Mouse (Mus musculus): ENCODE measurements around the gene Cpox. TPM values are rescaled to one million over a fixed set of nuclear protein-coding genes. Genes with fewer than 3 reads are reported as not detected.

The Cpox gene
- total and polyA plus RNA-seq, 3 experiments, result 70.3 to 77.2 (median 75.6) TPM

- Histone ChIP-seq H3K36me3 (replicated peaks in 1 of 2; ENCODE audit: control insufficient read depth in 1 of 2, insufficient read depth in 1 of 2, low read length in 1 of 2) (peaks cover 31 to 33% of the 10 kb centered on the region in 2 experiments), H3K4me3 (replicated peaks in 1 of 3; ENCODE audit: low read depth in 2 of 3, low read length in 2 of 3, poor library complexity in 1 of 3) (peak within 1 kb of the TSS; percentile 75 to 79 (median 78)), H3K9me3 (replicated peaks; ENCODE audit: low read length) (no peaks in the 10 kb centered on the region), H3K4me2 (ENCODE audit: insufficient read depth, low read depth, poor library complexity, severe bottlenecking) (peak within 1 kb of the TSS; percentile 100), H3K27ac (ENCODE audit: insufficient read depth, low read depth) (peak within 1 kb of the TSS; percentile 89), H3K79me2 (replicated peaks; ENCODE audit: control insufficient read depth, extremely low read depth, insufficient read depth, poor library complexity, severe bottlenecking) (peaks cover 31% of the 10 kb centered on the region), H3K4me1 (ENCODE audit: control insufficient read depth in 1 of 2, insufficient read depth in 2 of 2) (peaks cover 8 to 30% of the 10 kb centered on the region in 2 experiments), H3K27me3 (replicated peaks) (peaks cover 3% of the 10 kb centered on the region), H3K9ac (ENCODE audit: insufficient read depth, low read depth) (peak within 1 kb of the TSS; percentile 83)
- peak; percentile 99 for DNase-seq (ENCODE audit: extremely low read depth)
- dilution Hi-C loops (cut with MboI; ENCODE audit: extremely low pct_ligation_motif_present, extremely low pct_unique_long_range_greater_than_20kb, low sequenced_read_pairs), result no loop called here
- TF ChIP-seq USF2 (conservative IDR thresholded peaks at IDR 0.05; ENCODE audit: low read depth, low read length) (no peak; the same call in 1 of the 2 replicates), JUND (conservative IDR thresholded peaks at IDR 0.05; ENCODE audit: low read depth, low read length) (0 out of 2 replicates have a peak, but pooled peaks have one; percentile 63), TBP (conservative IDR thresholded peaks at IDR 0.05; ENCODE audit: low read depth, low read length) (peak; percentile 80), IRF4 (IDR thresholded peaks at IDR 0.05; ENCODE audit: low read depth, low read length) (peak; percentile 79; the same call in 1 of the 2 replicates), ZKSCAN1 (IDR thresholded peaks at IDR 0.05; ENCODE audit: borderline replicate concordance, low read depth, low read length) (no peak), PAX5 (IDR thresholded peaks at IDR 0.05; ENCODE audit: low read length) (no peak), ZNF384 (IDR thresholded peaks at IDR 0.05; ENCODE audit: low read depth, low read length) (no peak), RCOR1 (conservative IDR thresholded peaks at IDR 0.05; ENCODE audit: low read depth, low read length) (no peak), ETS1 (conservative IDR thresholded peaks at IDR 0.05; ENCODE audit: low read depth, low read length) (peak; percentile 34; the same call in 1 of the 2 replicates), POLR2A (IDR thresholded peaks at IDR 0.05; ENCODE audit: low read depth, low read length) (peak; percentile 78), POLR2AphosphoS2 (IDR thresholded peaks at IDR 0.05; ENCODE audit: low read depth, low read length) (peak; percentile 85), CHD1 (IDR thresholded peaks at IDR 0.05; ENCODE audit: low read depth, low read length) (peak; percentile 98), CHD2 (IDR thresholded peaks at IDR 0.05; ENCODE audit: low read length) (peak; percentile 79), UBTF (IDR thresholded peaks at IDR 0.05; ENCODE audit: low read depth, low read length) (peak; percentile 86), SIN3A (IDR thresholded peaks at IDR 0.05; ENCODE audit: low read length) (no peak; the same call in none of the 2 replicates), NRF1 (IDR thresholded peaks at IDR 0.05; ENCODE audit: low read depth, low read length) (peak; percentile 91), KAT2A (IDR thresholded peaks at IDR 0.05; ENCODE audit: insufficient replicate concordance, low read length) (peak; percentile 100), MAFK (IDR thresholded peaks at IDR 0.05; ENCODE audit: insufficient replicate concordance, low read length) (no peak), TCF12 (IDR thresholded peaks at IDR 0.05; ENCODE audit: low read depth, low read length) (peak; percentile 74; the same call in 1 of the 2 replicates), ZMIZ1 (IDR thresholded peaks at IDR 0.05; ENCODE audit: low read depth, low read length) (peak; percentile 91; the same call in 1 of the 2 replicates), EP300 (IDR thresholded peaks at IDR 0.05; ENCODE audit: low read length) (no peak), CTCF (conservative IDR thresholded peaks at IDR 0.05 in 1 of 2, IDR thresholded peaks at IDR 0.05 in 1 of 2; ENCODE audit: low read depth in 2 of 2, low read length in 2 of 2) (no peak), ELF1 (IDR thresholded peaks at IDR 0.05; ENCODE audit: low read depth, low read length) (peak; percentile 84), BHLHE40 (IDR thresholded peaks at IDR 0.05; ENCODE audit: low read depth, low read length) (no peak), JUN (IDR thresholded peaks at IDR 0.05; ENCODE audit: insufficient read depth, low read depth, low read length) (0 out of 2 replicates have a peak, but pooled peaks have one; percentile 41), E2F4 (IDR thresholded peaks at IDR 0.05; ENCODE audit: insufficient replicate concordance, low read depth, low read length) (peak; percentile 90), GABPA (IDR thresholded peaks at IDR 0.05; ENCODE audit: insufficient replicate concordance, low read depth, low read length) (peak; percentile 91; the same call in 1 of the 2 replicates), HCFC1 (IDR thresholded peaks at IDR 0.05; ENCODE audit: low read depth, low read length) (peak; percentile 99), RAD21 (IDR thresholded peaks at IDR 0.05; ENCODE audit: low read depth, low read length) (no peak; the same call in 1 of the 2 replicates), USF1 (IDR thresholded peaks at IDR 0.05; ENCODE audit: low read depth, low read length) (no peak), SMC3 (IDR thresholded peaks at IDR 0.05; ENCODE audit: low read depth, low read length) (no peak), MAX (IDR thresholded peaks at IDR 0.05; ENCODE audit: low read length) (peak; percentile 87), MAZ (IDR thresholded peaks at IDR 0.05; ENCODE audit: low read depth, low read length) (peak; percentile 97), MYC (IDR thresholded peaks at IDR 0.05; ENCODE audit: low read depth, low read length) (peak; percentile 93), ZC3H11A (IDR thresholded peaks at IDR 0.05; ENCODE audit: low read depth, low read length) (no peak), NELFE (IDR thresholded peaks at IDR 0.05; ENCODE audit: low read depth, low read length) (0 out of 2 replicates have a peak, but pooled peaks have one; percentile 66), MEF2A (IDR thresholded peaks at IDR 0.05; ENCODE audit: borderline replicate concordance, low read depth, low read length) (peak; percentile 81), MXI1 (IDR thresholded peaks at IDR 0.05; ENCODE audit: low read depth, low read length) (peak; percentile 87)
- in situ Hi-C loops (cut with MboI; ENCODE audit: low pct_ligation_motif_present, low pct_unique_long_range_greater_than_20kb, low sequenced_read_pairs), result no loop called here
Measured at GRCm38 (mm10) chr16:58727477-58728131, 57.5 kb downstream of the Cpox start, which contains the start of gene Cldnd1. Gene Cldnd1, plus strand, starts transcription at chr16:58727910.

Data from CH12.LX (cell line).